Mouse (Mus musculus) myocyte (in vitro differentiated cells): Measurements from ENCODE around the gene Lyg1.

Experiments
- CEBPB ChIP-seq: IDR thresholded peaks from 2 replicates; pipeline ENCODE4 v1.6.1; 2011; ENCODE audit warnings: mild to moderate bottlenecking, moderate library complexity; ENCODE audit not compliant: poor library complexity, insufficient read depth, severe bottlenecking
- E2F4 ChIP-seq: IDR thresholded peaks from one replicate; pipeline ENCODE4 v1.6.1; 2011; ENCODE audit warnings: mild to moderate bottlenecking, control low read depth, moderate library complexity; ENCODE audit not compliant: insufficient read depth
- MAX ChIP-seq: IDR thresholded peaks from one replicate; pipeline ENCODE4 v1.6.1; 2011; ENCODE audit warnings: low read depth, mild to moderate bottlenecking, control low read depth
- POLR2A ChIP-seq: IDR thresholded peaks from one replicate; pipeline ENCODE4 v1.6.1; 2011; ENCODE audit warnings: low read depth, mild to moderate bottlenecking, control low read depth, moderate library complexity; ENCODE audit not compliant: insufficient read length
- SRF ChIP-seq: IDR thresholded peaks from one replicate; pipeline ENCODE4 v1.6.1; 2011; ENCODE audit warnings: low read depth; ENCODE audit not compliant: control insufficient read depth, insufficient read length

GRCm38 (mm10) chr1:37984326-37984725 lies 26.8 kb upstream of the Lyg1 start:
- TF ChIP-seq CEBPB (no peak), SRF (no peak), POLR2A (no peak), E2F4 (no peak), MAX (no peak)
